Mouse (Mus musculus) kidney, embryonic 14.5 days (tissue): Measurements from ENCODE around the gene Mpp3. TPM values are rescaled to one million over a fixed set of nuclear protein-coding genes. Genes with fewer than 3 reads are reported as not detected.
A peak's percentile ranks its signal among the peaks of the same experiment; 100 is the strongest.

ENCODE experiments used
- ATAC-seq: fragments of 200-750 bp; cut with Nextera tagmentation; 2 replicates; pipeline ENCODE4 v1.8.0; 2017; ENCODE audit warnings: moderate number of reproducible peaks, mild to moderate bottlenecking, moderate TSS enrichment, moderate library complexity; ENCODE audit not compliant: low FRiP score, low TSS enrichment
- H3K27ac ChIP-seq: fragments of 300-500 bp; sonication (generic); 2 replicates; pipeline ENCODE4 v1.5.1; 2014; ENCODE audit warnings: low read depth, mild to moderate bottlenecking, low read length, moderate library complexity, mixed read lengths
- H3K27me3 ChIP-seq: fragments of 300-500 bp; sonication (generic); 2 replicates; pipeline ENCODE4 v1.6.1; 2014; ENCODE audit warnings: mild to moderate bottlenecking, low read length; ENCODE audit not compliant: control insufficient read depth, insufficient read depth
- H3K36me3 ChIP-seq: fragments of 300-500 bp; sonication (generic); 2 replicates; pipeline ENCODE4 v1.6.1; 2014; ENCODE audit warnings: low read length, mixed read lengths; ENCODE audit not compliant: control insufficient read depth, insufficient read depth
- H3K4me1 ChIP-seq: fragments of 300-500 bp; sonication (generic); 2 replicates; pipeline ENCODE4 v1.6.1; 2014; ENCODE audit warnings: low read length, mixed read lengths; ENCODE audit not compliant: control insufficient read depth, insufficient read depth
- H3K4me2 ChIP-seq: fragments of 300-500 bp; sonication (generic); replicated peaks from 2 replicates; pipeline ENCODE4 v1.6.1; 2014; ENCODE audit warnings: low read depth, mild to moderate bottlenecking, low read length
- H3K4me3 ChIP-seq: fragments of 300-500 bp; sonication (generic); 2 replicates; pipeline ENCODE4 v1.5.1; 2014; ENCODE audit warnings: mild to moderate bottlenecking, low read length
- H3K9ac ChIP-seq: fragments of 300-500 bp; sonication (generic); 2 replicates; pipeline ENCODE4 v1.6.1; 2014; ENCODE audit warnings: low read depth, mild to moderate bottlenecking, low read length, moderate library complexity
- H3K9me3 ChIP-seq: fragments of 300-500 bp; sonication (generic); 2 replicates; pipeline ENCODE4 v1.6.1; 2016; ENCODE audit warnings: low read length; ENCODE audit not compliant: control insufficient read depth
- WGBS: fragments of 180-500 bp; shearing (Covaris S2); extraction: QIAGEN DNeasy Blood & Tissue Kit; methylation state at CpG from one replicate; pipeline ENCODE4 v1.1.7; 2014; 5-methylcytosine and 5-hydroxymethylcytosine counted together
- polyA plus RNA-seq: library from polyadenylated mRNA; unstranded; fragments of >200 nt; fragmentation: Nextera tagmentation; extraction: Ambion mirVana; gene quantifications from 2 replicates; pipeline ENCODE4 v1.2.1, GENCODE M21; 2014

Gene Mpp3
- 5.1 and 8.4 TPM in 2 replicates for polyA plus RNA-seq

GRCm38 (mm10) chr11:102028087-102028816, at the start of gene Mpp3:
TSS of gene Mpp3 (minus strand) at chr11:102028461.
- no peak for ATAC-seq
- Histone ChIP-seq H3K4me3 (peak within 1 kb of the TSS; percentile 46), H3K4me2 (peak within 1 kb of the TSS; percentile 80), H3K27ac (peak within 1 kb of the TSS; percentile 71), H3K9me3 (no peaks in the 10 kb centered on the region), H3K27me3 (peaks cover 7% of the 10 kb centered on the region; the same call in 1 of the 2 replicates), H3K4me1 (peaks cover 16% of the 10 kb centered on the region), H3K9ac (no peak within 1 kb of the TSS), H3K36me3 (peaks cover under 1% of the 10 kb centered on the region; the same call in 1 of the 2 replicates)
- WGBS, result 67% methylated on average over 6 of the region's 6 CpGs

- no peak overlapping the region for H3K4me2 ChIP-seq
- no peak overlapping the region for H3K27ac ChIP-seq
- H3K36me3 ChIP-seq, result peaks cover 4% of the 10 kb centered on the region; the same call in 1 of the 2 replicates
- H3K9me3 ChIP-seq, result no peaks in the 10 kb centered on the region
- ATAC-seq, result no peak
- H3K27me3 ChIP-seq, result no peaks in the 10 kb centered on the region
- WGBS, result 64% methylated on average over 14 of the region's 14 CpGs
- H3K9ac ChIP-seq, result no peak overlapping the region
- H3K4me3 ChIP-seq, result no peak overlapping the region
- 0 out of 2 replicates have a peak, but pooled peaks cover 7% of the 10 kb centered on the region for H3K4me1 ChIP-seq
Measured at GRCm38 (mm10) chr11:102073722-102074121, 45.5 kb upstream of the Mpp3 start.

- Histone ChIP-seq H3K9ac (no peak overlapping the region), H3K9me3 (no peaks in the 10 kb centered on the region), H3K36me3 (no peaks in the 10 kb centered on the region), H3K4me1 (0 out of 2 replicates have a peak, but pooled peaks cover 7% of the 10 kb centered on the region), H3K27ac (no peak overlapping the region), H3K4me3 (no peak overlapping the region), H3K27me3 (no peaks in the 10 kb centered on the region), H3K4me2 (no peak overlapping the region)
- WGBS, result 82% methylated on average over 5 of the region's 5 CpGs
- no peak for ATAC-seq
Measured at GRCm38 (mm10) chr11:102072729-102073128, 44.5 kb upstream of the Mpp3 start.

- H3K4me2 ChIP-seq, result peak overlapping the region; percentile 26
- no peaks in the 10 kb centered on the region for H3K36me3 ChIP-seq
- no peak overlapping the region for H3K27ac ChIP-seq
- WGBS, result 4% methylated on average over 13 of the region's 13 CpGs
- no peaks in the 10 kb centered on the region for H3K27me3 ChIP-seq
- H3K9ac ChIP-seq, result no peak overlapping the region
- no peaks in the 10 kb centered on the region for H3K9me3 ChIP-seq
- no peak overlapping the region for H3K4me3 ChIP-seq
- ATAC-seq, result 0 out of 2 replicates have a peak, but pooled peaks have one; percentile 12
- H3K4me1 ChIP-seq, result 0 out of 2 replicates have a peak, but pooled peaks cover 7% of the 10 kb centered on the region
Measured at GRCm38 (mm10) chr11:102070426-102070825, 42.2 kb upstream of the Mpp3 start.

GRCm38 (mm10) chr11:102069633-102070032, 41.4 kb upstream of the Mpp3 start:
- ATAC-seq, result no peak

GRCm38 (mm10) chr11:102068969-102069368, 40.7 kb upstream of the Mpp3 start:
- no peaks in the 10 kb centered on the region for H3K27me3 ChIP-seq
- 41% methylated on average over 2 of the region's 2 CpGs for WGBS
- H3K4me2 ChIP-seq, result no peak overlapping the region
- no peak overlapping the region for H3K4me3 ChIP-seq
- no peaks in the 10 kb centered on the region for H3K9me3 ChIP-seq
- no peak overlapping the region for H3K27ac ChIP-seq
- H3K9ac ChIP-seq, result no peak overlapping the region
- ATAC-seq, result no peak
- no peaks in the 10 kb centered on the region for H3K36me3 ChIP-seq
- H3K4me1 ChIP-seq, result 0 out of 2 replicates have a peak, but pooled peaks cover 7% of the 10 kb centered on the region

More at GRCm38 (mm10) chr11:102069633-102070032, 41.4 kb upstream of the Mpp3 start:
- H3K9ac ChIP-seq, result no peak overlapping the region
- no peak overlapping the region for H3K4me2 ChIP-seq
- no peak overlapping the region for H3K27ac ChIP-seq
- H3K9me3 ChIP-seq, result no peaks in the 10 kb centered on the region
- 0 out of 2 replicates have a peak, but pooled peaks cover 7% of the 10 kb centered on the region for H3K4me1 ChIP-seq
- H3K27me3 ChIP-seq, result no peaks in the 10 kb centered on the region
- no peaks in the 10 kb centered on the region for H3K36me3 ChIP-seq
- 41% methylated on average over 11 of the region's 11 CpGs for WGBS
- no peak overlapping the region for H3K4me3 ChIP-seq

GRCm38 (mm10) chr11:102063076-102063475, 34.8 kb upstream of the Mpp3 start:
- peaks cover 9% of the 10 kb centered on the region; the same call in 1 of the 2 replicates for H3K36me3 ChIP-seq
- H3K27ac ChIP-seq, result no peak overlapping the region
- no peaks in the 10 kb centered on the region for H3K27me3 ChIP-seq
- 62% methylated on average over 13 of the region's 13 CpGs for whole genome bisulfite sequencing
- no peaks in the 10 kb centered on the region for H3K4me1 ChIP-seq
- no peaks in the 10 kb centered on the region for H3K9me3 ChIP-seq
- no peak overlapping the region for H3K4me3 ChIP-seq
- no peak overlapping the region for H3K4me2 ChIP-seq
- ATAC-seq, result no peak
- no peak overlapping the region for H3K9ac ChIP-seq

- H3K4me3 ChIP-seq, result no peak overlapping the region
- H3K4me2 ChIP-seq, result peak overlapping the region; percentile 67; the same call in 1 of the 2 replicates
- no peaks in the 10 kb centered on the region for H3K4me1 ChIP-seq
- no peaks in the 10 kb centered on the region for H3K27me3 ChIP-seq
- 34% methylated on average over 16 of the region's 16 CpGs for WGBS
- H3K9me3 ChIP-seq, result no peaks in the 10 kb centered on the region
- no peak for ATAC-seq
- H3K27ac ChIP-seq, result no peak overlapping the region
- H3K36me3 ChIP-seq, result peaks cover 9% of the 10 kb centered on the region; the same call in 1 of the 2 replicates
- H3K9ac ChIP-seq, result no peak overlapping the region
Measured at GRCm38 (mm10) chr11:102061941-102062473, 33.7 kb upstream of the Mpp3 start.
